Mouse (Mus musculus) lung, adult 2 months (tissue): ENCODE data around the gene Trappc6b.

Experiments used
- CTCF ChIP-seq: fragments of 200-500 bp; IDR thresholded peaks from 2 replicates; pipeline ENCODE4 v1.5.1; 2011; ENCODE audit warnings: mild to moderate bottlenecking, low read length, control low read depth; ENCODE audit not compliant: insufficient read depth
- POLR2A ChIP-seq: fragments of 200-500 bp; IDR thresholded peaks from 2 replicates; pipeline ENCODE4 v1.6.1; 2011; ENCODE audit warnings: low read depth, mild to moderate bottlenecking, control low read depth, low read length, borderline replicate concordance; ENCODE audit errors: extremely low read depth

GRCm38 (mm10) chr12:59095104-59096025, 34.1 kb upstream of the Trappc6b start, which contains the start of gene Mia2:
- TF ChIP-seq POLR2A = no peak
- TF ChIP-seq CTCF = no peak
